ENCODE assay signal across 9 mouse cellular contexts in the genomic region with DNA sequence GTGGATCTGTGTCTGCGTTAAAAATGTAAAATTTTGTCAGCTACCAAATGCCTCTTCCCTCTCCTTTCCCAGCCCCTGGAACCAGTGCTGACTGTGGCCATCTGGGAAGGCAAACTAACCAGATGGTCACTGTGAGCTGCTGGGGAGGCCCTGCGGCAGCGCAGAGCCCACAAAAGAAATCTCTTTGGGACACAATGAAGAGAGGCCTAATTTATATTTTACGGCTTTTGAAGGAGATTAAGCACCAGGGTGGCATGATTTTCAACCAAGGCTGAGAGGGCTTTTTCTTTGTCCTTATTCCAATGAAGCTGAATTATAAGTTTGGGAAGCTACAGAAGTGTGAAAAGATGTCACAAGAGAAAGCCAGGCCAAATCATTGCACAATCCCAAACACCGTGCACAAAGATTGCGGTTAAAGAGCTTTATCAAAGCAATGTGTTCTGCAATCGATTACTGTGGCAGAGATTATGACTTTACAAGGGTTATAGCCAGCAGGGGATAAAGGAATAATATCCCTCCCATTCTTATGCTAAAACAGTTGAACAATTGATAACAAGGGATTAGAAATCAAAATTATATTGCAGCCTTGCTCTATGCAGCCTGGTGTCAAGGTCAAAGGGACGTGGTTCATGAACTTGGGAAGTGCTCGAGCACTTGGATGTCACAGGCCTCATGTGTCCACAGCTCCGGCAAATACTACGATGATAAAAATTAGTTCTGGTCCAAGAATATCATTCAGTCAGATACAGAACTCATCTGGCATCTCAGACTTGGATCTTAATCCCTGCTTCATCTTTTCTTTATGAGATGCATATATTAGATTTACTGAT.
DNase-seq lines count a peak whose midpoint lies in the region; ATAC-seq lines count a peak whose summit lies in the region.
"Had no signal": no experiment of that assay in that cellular context is flagged by ENCODE, and none has a peak within 500 bp of the region (broad histone marks: within the 10 kb centered on the region; RNA-seq: fewer than 3 reads in every experiment).

No protein-coding gene starts in this region.

- 14% methylated on average over 11 of the region's 11 CpGs for WGBS in forebrain, embryonic 16.5 days

- H3K4me3 ChIP-seq in forebrain, embryonic 16.5 days (replicated peaks; ENCODE audit: low read length), result no peak overlapping the region
- H3K4me3 ChIP-seq: limb, embryonic 12.5 days had no signal

- no peaks in the 10 kb centered on the region for H3K36me3 ChIP-seq in forebrain, embryonic 16.5 days (ENCODE audit: control insufficient read depth, insufficient read depth)
- H3K36me3 ChIP-seq: limb, embryonic 12.5 days had no signal

- H3K9ac ChIP-seq in forebrain, embryonic 16.5 days (replicated peaks; ENCODE audit: low read depth, low read length), result no peak overlapping the region
- H3K9ac ChIP-seq: limb, embryonic 12.5 days had no signal

- ATAC-seq in frontal cortex, adult (ENCODE audit: low TSS enrichment), result peak; percentile 98
- peak; percentile 98 for ATAC-seq in forebrain, embryonic 16.5 days

- intact Hi-C loops in left cerebral cortex, postnatal 25 days (cut with DNase I), result no loop called here

- peaks cover 8% of the 10 kb centered on the region for H3K4me1 ChIP-seq in forebrain, embryonic 16.5 days (replicated peaks; ENCODE audit: control insufficient read depth, insufficient read depth, low read length)

- no peaks in the 10 kb centered on the region for H3K27me3 ChIP-seq in forebrain, embryonic 16.5 days (replicated peaks; ENCODE audit: control insufficient read depth, insufficient read depth, low read length)

- no peak for DNase-seq in frontal cortex, postnatal 25 days (ENCODE audit: low spot score in 2 of 2)
- peak; percentile 38 to 77 for DNase-seq in left cerebral cortex, postnatal 25 days (ENCODE audit: low spot score in 2 of 2)
- peak; percentile 13 for DNase-seq in retina, postnatal 7 days (ENCODE audit: low read depth, low spot score)
- no peak for DNase-seq in yolk sac, embryonic 10.5 days (ENCODE audit: low spot score)
- DNase-seq in heart, adult 8-10 months (ENCODE audit: low spot score), result no peak
- DNase-seq in thymus, postnatal 14 days, result no peak

- H3K9me3 ChIP-seq in forebrain, embryonic 16.5 days (ENCODE audit: control insufficient read depth, low read length), result no peaks in the 10 kb centered on the region
- H3K9me3 ChIP-seq: limb, embryonic 12.5 days had no signal

- H3K27ac ChIP-seq in forebrain, embryonic 16.5 days (ENCODE audit: low read length), result peak overlapping the region; percentile 90
- H3K27ac ChIP-seq: limb, embryonic 12.5 days had no signal

- no peak overlapping the region for H3K4me2 ChIP-seq in forebrain, embryonic 16.5 days (ENCODE audit: low read length)
- H3K4me2 ChIP-seq: limb, embryonic 12.5 days had no signal

Comparison
In these comparisons a context has a peak if more than half of its experiments do, and no peak if none do; other contexts are left out.
1. DNase-seq: peak in left cerebral cortex, postnatal 25 days (2 of 2) and retina, postnatal 7 days (single experiment); none in frontal cortex, postnatal 25 days (0 of 2), yolk sac, embryonic 10.5 days (single experiment), heart, adult 8-10 months (single experiment) and thymus, postnatal 14 days (single experiment).